Mouse (Mus musculus) liver, postnatal 0 days (tissue): ENCODE results near the gene Osbp.

Source experiments
- CTCF ChIP-seq: sonication (generic); IDR thresholded peaks from 2 replicates; pipeline ENCODE4 v1.5.1; 2016; ENCODE audit warnings: antibody characterized with exemption, low read depth
- EP300 ChIP-seq: IDR thresholded peaks from 2 replicates; pipeline ENCODE4 v1.6.1; 2016; ENCODE audit warnings: antibody characterized with exemption, low read depth, mild to moderate bottlenecking

- no peak for TF ChIP-seq CTCF
- TF ChIP-seq EP300 = no peak
Observed at GRCm38 (mm10) chr19:12041217-12041616, 75.5 kb downstream of the Osbp start, which contains the start of gene Olfr1423.
